Mouse (Mus musculus): ENCODE data around the gene Slc5a2.

The Slc5a2 gene

GRCm38 (mm10) chr7:128298481-128299342, 33.3 kb downstream of the Slc5a2 start:
- DNase-seq (ENCODE audit: low read depth, low spot score) = no peak

GRCm38 (mm10) chr7:128300952-128301351, 35.5 kb downstream of the Slc5a2 start:
- DNase-seq (ENCODE audit: low read depth, low spot score) = no peak

DNA sequence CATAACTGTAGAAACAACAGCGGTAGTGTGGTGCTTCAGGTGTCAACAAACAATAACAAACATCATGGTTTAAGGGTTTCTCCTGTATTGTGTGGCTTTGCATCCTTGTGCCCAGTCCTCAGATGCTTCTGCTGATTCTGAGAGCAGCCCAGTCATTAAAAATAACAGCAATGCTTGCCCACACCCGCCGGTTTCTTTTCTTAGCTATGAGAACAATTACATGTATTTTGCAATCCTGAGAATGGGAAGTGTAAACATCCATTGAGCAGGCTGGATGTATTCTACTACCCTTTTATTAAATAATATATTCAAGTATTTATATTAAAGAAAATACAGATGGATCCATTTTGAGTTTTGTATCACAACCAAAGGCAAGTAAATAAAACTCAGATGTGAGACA, 36.7 kb downstream of the Slc5a2 start:
- no peak for DNase-seq (ENCODE audit: low read depth, low spot score)

DNA sequence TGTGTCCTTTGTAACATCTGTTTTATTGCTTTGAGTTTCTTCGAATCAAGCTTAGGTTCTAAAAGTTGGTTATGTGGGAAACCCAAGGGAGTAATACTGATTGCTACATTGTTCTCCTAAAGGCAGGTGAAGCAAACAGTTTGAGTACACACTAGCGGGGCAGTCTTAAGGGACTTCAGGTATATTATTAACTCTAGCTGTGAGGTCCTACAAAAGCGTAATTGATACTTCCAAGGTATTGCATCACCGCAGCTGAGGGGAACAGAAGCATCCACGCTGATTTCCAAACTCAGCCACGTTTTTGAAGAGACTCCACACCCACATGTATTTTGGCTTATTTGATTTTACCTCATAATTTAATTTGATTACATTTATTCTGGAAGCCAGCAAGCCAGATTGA, 38.7 kb downstream of the Slc5a2 start:
- DNase-seq (ENCODE audit: low read depth, low spot score) = no peak

DNA sequence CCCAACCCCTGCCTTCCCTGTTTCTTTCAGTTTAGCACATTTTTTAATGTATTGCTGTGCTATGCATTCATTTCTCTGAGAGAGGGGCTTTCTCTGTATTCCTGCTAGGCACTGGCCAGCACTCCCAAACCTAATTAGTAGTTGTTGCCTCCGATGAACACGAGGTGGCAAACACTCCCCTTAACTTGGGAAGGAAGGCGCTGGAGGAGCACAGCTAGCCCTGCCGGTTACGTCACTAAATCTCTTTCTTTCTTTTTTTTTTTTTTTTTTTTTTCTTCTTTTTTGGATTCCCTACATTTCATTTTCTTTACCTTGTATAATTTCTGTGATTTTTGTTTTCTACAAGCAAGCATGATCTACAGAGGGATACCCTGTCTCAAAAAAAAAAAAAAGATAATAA, 39.5 kb downstream of the Slc5a2 start:
- peak; percentile 70 for DNase-seq (ENCODE audit: low read depth, low spot score)

DNA sequence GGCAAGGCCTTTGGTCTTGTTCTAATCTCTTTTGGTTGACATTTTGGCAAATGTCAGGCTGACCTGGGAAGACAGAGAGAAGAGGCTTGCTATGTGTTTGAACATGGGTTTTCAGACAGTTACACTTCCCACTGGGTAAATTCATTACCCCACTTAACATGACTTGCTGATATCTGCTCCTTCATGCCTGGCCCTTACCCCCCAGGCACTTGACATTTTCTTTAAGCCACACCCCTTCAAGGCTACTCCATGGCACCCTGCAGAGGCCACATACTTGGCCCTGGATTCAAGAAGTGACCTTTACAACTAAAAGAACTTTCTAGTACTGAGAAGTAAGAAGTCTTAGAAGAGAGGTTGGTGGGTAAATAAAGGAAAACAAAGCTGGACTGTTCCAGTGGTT, 42.4 kb downstream of the Slc5a2 start:
- DNase-seq (ENCODE audit: low read depth, low spot score) = no peak

DNA sequence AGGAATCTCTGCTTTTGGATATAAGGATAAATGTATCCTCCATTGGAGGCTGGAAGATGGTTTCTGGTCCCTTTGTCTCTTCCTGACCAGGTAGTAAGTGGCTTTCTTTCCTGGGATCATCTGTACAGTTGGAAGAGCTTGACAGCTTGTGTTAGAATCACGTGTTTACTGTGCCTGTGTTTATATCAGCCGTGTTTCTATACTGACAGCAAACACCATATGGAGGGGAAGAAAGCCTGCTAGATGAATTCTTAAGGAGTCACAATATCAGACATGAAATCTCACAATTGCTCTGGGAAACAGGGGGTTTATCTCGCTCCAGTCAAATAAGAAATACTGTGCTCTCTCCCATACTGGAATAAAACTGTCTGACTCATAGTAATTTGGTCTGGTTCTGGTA, 43.8 kb downstream of the Slc5a2 start:
- DNase-seq (ENCODE audit: low read depth, low spot score) = no peak

DNA sequence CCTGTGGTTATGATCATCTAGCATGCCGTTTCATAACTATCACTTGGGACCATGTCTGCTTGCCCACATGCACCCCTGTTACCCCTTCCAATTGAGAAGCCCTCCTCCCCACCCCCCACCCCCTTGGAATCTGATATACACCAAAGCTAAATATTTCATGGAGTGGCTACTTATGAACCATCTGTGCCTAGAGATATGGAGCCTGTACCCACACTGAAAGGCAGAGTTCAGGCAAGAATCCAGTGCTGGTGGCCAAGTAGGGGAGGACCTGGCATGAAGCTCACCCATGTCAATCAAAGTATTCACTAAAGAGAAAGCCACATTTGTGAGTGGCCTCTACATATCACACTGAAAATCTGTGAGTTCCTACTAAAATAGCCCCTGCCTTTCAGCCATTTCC, 44.3 kb downstream of the Slc5a2 start:
- peak; percentile 21 for DNase-seq (ENCODE audit: low read depth, low spot score)

DNA sequence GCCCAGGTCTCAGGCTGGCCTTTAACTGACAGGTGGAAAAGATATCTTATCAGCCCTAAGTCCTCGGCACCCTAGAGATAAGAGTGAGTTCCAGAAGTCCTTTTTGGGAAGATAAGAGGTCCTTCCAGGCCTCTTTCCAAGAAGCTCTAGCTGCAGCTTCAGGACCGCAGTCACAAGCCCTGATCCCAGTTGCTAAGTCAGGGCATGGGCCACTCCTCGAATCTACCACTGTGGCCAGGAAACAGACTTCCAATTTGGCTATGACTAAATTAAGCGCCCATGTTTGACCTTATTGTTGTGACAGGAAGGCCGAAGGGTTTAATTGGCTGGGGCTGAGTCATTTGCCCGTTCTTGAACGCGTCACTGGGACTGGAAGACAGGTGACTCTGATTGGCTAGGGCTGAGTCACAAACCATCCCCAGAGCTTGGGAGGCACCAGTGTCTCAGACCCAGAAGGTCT, 44.8 kb downstream of the Slc5a2 start:
- peak; percentile 67 for DNase-seq (ENCODE audit: low read depth, low spot score)

DNA sequence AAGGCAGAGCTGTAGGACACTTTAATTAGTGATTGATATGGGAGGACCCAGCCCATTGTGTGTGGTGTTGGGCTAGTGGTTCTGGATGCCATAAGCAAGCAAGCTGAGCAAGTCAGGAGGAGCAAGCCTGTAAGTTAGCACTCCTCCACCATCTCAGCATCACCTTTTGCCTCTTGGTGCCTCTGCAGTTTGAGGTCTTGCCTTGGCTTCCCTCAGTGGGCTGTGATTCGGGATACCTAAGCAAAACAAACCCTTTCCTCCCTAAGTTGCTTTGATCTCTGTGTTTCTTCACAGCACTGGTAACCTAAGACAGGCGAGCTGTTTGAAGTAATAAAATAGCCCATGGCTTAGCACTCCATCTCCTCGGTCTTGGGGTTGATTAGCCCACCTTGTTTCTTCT, 45.8 kb downstream of the Slc5a2 start:
- no peak for DNase-seq (ENCODE audit: low read depth, low spot score)

DNA sequence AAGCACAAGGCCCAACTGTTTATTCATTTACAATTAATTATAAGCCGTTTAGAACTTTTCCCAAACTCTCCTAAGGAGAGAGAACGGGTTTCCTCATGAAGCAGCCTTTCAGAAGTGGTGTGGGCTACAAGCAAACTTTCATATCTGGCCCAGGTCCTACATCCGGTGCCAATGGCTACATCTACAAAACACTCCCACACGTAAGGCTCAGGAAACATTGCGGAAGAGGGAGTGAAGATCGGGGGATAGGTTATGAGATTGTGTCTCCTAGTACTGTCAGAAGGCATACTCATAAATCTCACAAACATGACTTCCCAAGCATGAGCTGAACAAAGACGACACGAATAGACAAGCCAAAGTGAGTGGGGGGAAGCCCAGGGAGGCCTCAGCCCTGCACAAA, 46.4 kb downstream of the Slc5a2 start:
- DNase-seq (ENCODE audit: low read depth, low spot score) = no peak

- no peak for DNase-seq (ENCODE audit: low read depth, low spot score)
Observed at GRCm38 (mm10) chr7:128312375-128313059, 47.1 kb downstream of the Slc5a2 start.

GRCm38 (mm10) chr7:128313601-128314000, 48.1 kb downstream of the Slc5a2 start:
- DNase-seq (ENCODE audit: low read depth, low spot score) = no peak

GRCm38 (mm10) chr7:128314491-128314890, 49.0 kb downstream of the Slc5a2 start:
- DNase-seq (ENCODE audit: low read depth, low spot score) = no peak

GRCm38 (mm10) chr7:128317011-128317410, 51.6 kb downstream of the Slc5a2 start:
- DNase-seq (ENCODE audit: low read depth, low spot score) = no peak

- DNase-seq (ENCODE audit: low read depth, low spot score) = peak; percentile 84
Observed at GRCm38 (mm10) chr7:128319140-128319539, 53.7 kb downstream of the Slc5a2 start.

GRCm38 (mm10) chr7:128320219-128320816, 54.9 kb downstream of the Slc5a2 start:
- peak; percentile 72 for DNase-seq (ENCODE audit: low read depth, low spot score)

DNA sequence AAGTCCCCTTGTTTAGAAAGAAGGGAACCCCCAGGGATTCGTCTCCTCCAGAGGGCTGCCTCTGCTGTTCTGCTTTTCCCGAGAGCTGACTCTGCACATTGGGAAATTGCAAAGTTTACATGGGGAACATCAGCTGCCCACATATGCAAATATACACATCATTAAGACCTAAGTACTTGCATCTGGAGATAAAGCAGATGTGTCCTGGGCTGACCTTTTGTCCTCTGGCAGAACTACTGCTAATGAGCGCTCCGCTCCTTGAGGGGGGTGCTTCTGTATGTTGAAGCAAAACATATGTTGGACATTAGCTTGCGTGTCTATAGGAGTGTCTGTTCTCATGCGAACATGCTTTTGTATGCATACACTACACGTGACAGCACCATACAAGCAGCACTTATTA, 55.8 kb downstream of the Slc5a2 start:
- no peak for DNase-seq (ENCODE audit: low read depth, low spot score)
